Mouse (Mus musculus) liver, embryonic 18 days (tissue): ENCODE measurements around the gene Mrps5. TPM values are rescaled to one million over a fixed set of nuclear protein-coding genes. Genes with fewer than 3 reads are reported as not detected.

ENCODE experiments used
- polyA plus RNA-seq: library from polyadenylated mRNA; depleted of rRNA; stranded (reverse); fragments of >200 nt; gene quantifications from 2 replicates; pipeline ENCODE4 v1.2.3, GENCODE M21; 2012; rRNA removed

Gene Mrps5
- 47.2 and 49.9 TPM in 2 replicates for polyA plus RNA-seq

GRCm38 (mm10) chr2:127586694-127587513 is at the start of gene Mrps5, which contains the start of gene Zfp661:
Gene Mrps5 (plus strand): TSS chr2:127587222.
Gene Zfp661 (minus strand): TSS chr2:127587094.

GRCm38 (mm10) chr2:127541185-127541584 is 45.8 kb upstream of the Mrps5 start, which contains the start of gene Prom2:
Gene Prom2 (minus strand): TSS chr2:127541467.

GRCm38 (mm10) chr2:127656086-127656720 is 69.2 kb downstream of the Mrps5 start, which contains the start of gene Mal:
Gene Mal (minus strand): TSS chr2:127656695.

Other genes with a start within 250 kb of the Mrps5 start
- gene Astl, start 248.6 kb upstream of the Mrps5 start, polyA plus RNA-seq: not detected in 2 replicates
- gene Adra2b, start 224.0 kb upstream of the Mrps5 start, polyA plus RNA-seq: 3.1 and 3.7 TPM in 2 replicates
- gene Gpat2, start 162.0 kb upstream of the Mrps5 start, polyA plus RNA-seq: 0.60 and 0.61 TPM in 2 replicates
- gene Fahd2a, start 142.7 kb upstream of the Mrps5 start, polyA plus RNA-seq: 9.2 and 9.7 TPM in 2 replicates
- 0.50 and 0.65 TPM in 2 replicates for gene Kcnip3, start 65.1 kb upstream of the Mrps5 start, polyA plus RNA-seq
- not detected in 2 replicates for gene Prom2, start 45.8 kb upstream of the Mrps5 start, polyA plus RNA-seq
- gene Zfp661, start 128 bp upstream of the Mrps5 start, polyA plus RNA-seq: 2.0 and 2.1 TPM in 2 replicates
- gene Mal, start 69.5 kb downstream of the Mrps5 start, polyA plus RNA-seq: 0.03 and 0.10 TPM in 2 replicates
- 0.07 and 0.14 TPM in 2 replicates for gene Mall, start 142.7 kb downstream of the Mrps5 start, polyA plus RNA-seq
- 2.5 and 2.9 TPM in 2 replicates for gene Nphp1, start 201.7 kb downstream of the Mrps5 start, polyA plus RNA-seq
- gene Mtln, start 205.3 kb downstream of the Mrps5 start, polyA plus RNA-seq: 21.5 and 24.5 TPM in 2 replicates
- 8.2 and 8.8 TPM in 2 replicates for gene Bub1, start 244.6 kb downstream of the Mrps5 start, polyA plus RNA-seq